Mouse (Mus musculus): ENCODE measurements around the gene Tex22.

- TF ChIP-seq POLR2A (IDR thresholded peaks at IDR 0.05; ENCODE audit: insufficient read depth, low read length) (no peak), CTCF (IDR thresholded peaks at IDR 0.05; ENCODE audit: low read depth, low read length) (no peak)
Observed at GRCm38 (mm10) chr12:113090053-113090452, 15.8 kb downstream of the Tex22 start.
